Mouse (Mus musculus): ENCODE results near the gene Sgf29.
"Not testable (repeated sequence)": the region's sequence is repeated elsewhere in the genome, so short reads cannot be mapped to it uniquely, and the experiment has no call there.

The Sgf29 gene

DNA sequence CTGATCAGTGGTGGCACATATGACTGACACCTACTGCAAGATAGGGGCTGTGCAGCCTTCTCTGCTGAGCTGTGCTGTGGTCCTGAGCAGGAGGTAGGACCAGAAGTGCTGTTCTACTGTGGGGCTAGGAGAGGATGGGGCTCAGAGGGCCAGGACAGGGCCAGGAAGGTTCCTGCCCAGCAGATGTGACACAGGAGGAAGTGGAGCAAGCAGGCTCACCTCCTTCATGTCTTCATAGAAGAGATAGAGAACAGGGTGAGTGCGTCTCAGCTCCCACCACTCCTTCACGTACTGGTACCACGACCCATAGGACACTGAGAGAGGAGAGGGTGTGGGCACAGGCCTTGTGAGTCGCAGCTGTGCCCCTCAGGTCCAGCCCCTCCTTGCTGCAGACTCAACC is 39.0 kb downstream of the Sgf29 start:
- DNase-seq, result not testable (repeated sequence)

DNA sequence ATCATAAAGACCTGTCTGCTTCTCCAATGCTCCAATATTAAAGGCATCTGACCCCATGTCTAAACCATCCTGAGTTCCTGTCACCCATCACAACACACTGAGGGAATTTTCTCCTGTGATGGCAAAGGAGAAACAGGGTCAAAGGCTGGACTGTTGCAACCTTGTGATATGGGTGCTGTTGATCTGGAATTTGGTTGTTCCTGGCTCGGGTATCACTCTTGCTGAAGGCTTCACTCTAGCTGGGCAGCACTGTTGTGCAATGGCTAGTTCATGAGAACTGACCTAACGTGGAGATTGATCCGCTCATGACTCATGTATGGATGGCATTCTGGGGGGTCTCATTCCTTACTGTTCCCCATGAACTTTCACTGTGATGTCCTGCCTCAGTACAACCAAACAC is 39.9 kb downstream of the Sgf29 start:
- no peak for DNase-seq

DNA sequence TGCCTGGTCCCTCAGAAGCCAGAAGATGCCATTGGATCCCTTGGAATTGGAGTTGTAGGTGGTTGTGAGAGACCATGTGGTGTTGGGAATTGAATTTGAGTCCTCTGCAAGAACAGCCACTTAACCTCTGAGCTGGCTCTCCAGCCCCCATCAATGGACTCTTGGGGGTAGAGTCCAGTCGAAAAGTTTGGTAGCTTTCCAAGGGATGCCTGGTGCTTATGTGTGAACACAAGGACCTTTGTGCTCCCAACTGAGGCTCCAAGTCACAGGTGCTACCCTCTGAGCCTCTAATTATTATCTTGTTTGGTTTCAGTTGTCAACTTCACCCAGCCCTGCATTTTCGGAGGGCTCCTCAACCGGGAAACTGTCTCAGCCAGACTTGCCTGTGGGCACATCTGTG is 41.6 kb downstream of the Sgf29 start:
- peak; percentile 48 for DNase-seq

DNA sequence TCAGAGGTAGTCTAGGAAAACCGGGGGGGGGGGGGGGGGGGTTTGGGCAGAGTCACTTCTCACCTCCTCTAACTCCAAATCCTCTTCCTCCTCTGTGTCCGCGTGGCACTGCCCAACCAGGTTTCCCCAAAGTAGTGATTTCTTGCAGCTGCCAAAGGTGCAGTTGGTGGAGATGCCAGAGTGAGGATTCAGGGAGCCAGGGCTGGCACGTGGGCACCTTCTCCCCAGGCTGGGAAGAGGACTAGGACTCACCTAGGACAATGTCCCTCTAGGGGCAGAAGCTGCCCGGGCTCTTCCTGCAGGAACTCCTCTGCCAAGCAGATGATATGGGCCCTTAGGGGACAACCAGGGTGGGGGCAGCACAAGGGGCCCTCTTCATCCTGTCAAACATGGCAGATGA is 42.6 kb downstream of the Sgf29 start:
- no peak for DNase-seq

DNA sequence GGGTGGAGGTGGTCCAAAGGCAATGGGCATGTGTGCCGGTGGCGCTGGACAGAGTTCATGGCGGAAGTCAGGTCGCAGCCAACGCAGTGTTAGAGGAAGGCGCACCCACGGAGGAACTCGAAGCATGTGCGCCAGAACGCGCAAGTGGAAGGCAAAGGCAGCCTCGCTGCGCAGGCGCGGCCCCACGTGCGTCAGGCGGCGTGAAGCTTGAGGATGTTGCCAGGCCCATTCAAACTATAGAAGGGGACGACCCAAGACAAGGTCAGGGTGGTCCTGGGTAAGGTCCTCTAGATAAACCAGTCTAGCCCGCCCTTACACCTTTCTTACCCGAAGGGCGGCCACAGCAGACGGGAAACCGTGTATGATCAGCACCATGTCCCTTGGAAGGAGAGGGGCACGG is 43.3 kb downstream of the Sgf29 start:
- no peak for DNase-seq

DNA sequence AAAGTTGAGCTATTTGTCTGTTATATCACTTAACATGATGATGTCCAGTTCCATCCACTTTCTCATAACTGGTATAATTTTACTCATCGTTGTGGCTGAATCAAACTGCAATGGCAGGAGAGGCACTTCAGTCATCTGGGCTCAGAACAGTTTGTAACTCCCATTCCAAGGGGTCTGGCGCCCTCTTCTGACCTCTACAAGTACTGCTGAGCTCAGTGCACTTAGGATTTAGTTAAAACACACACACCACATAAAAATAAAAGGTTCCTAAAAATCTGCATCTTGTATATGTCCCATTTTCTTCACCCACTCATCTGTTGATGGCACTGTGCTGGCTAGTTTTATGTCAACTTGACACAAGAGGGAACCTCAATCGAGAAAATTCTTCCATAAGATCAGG is 44.1 kb downstream of the Sgf29 start:
- peak; percentile 90 for DNase-seq

DNA sequence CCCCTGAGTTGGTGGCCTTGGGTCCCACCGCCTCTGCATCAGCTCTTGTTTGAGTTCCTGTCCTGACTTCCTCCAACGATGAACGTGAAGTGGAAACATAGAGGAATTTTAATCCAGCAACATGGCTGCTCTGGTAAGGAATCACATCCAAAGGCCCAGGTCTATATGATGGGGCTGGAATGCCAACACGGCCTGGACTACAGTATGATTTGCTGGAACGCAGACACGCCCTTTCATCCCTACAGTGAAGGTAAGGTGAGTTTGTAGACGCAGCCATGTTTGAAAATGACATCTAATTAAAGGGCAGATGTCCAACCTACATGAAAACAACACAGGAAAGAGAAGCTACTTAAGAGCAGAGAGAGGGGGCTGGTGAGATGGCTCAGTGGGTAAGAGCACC is 44.7 kb downstream of the Sgf29 start:
- no peak for DNase-seq

DNA sequence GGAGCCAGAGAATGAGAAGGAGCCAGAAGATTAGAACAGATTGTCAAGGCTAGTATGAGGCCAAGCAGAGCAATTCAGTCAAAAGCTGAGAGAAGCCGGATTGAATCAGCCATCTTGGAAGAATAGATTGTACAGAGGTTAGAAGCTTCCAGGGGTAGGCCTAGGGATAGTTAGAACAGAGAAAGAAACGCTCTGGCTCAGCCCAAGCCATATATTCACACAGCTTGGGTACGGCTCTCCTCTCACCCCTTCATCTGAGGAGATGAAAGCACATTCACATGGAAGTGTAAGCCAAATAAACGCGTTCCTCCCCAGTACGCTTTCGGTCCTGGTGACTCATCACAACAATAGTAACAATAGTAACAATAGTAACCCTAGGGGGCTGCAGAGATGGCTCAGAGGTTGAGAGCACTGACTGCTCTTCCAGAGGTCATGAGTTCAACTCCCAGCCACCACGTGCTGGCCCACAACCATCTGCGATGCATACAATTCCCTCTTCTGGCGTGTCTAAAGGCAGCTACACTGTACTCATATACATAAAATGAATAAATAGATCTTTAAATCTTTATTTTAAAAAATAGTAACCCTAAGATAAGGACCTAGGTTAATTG is 45.4 kb downstream of the Sgf29 start:
- DNase-seq, result no peak

DNA sequence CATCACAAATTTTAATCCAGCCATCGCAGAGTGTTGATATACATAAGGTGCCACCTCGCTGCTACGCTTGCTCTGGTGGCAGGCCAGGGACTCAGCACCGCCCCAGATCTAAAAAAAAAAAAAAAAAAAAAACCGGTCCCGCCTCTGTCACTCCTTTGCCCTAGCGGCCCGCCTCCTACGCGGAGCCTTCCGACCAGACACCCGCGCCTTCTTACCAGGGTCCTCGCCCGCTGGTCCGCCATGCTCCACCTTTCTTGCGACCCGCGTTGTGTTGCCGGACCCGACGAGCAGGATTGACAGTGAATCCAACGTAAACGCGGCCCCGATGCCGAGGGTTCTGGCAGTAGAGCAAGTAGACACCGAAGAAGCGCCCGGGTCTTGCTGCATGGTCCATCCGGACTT is 46.1 kb downstream of the Sgf29 start, which contains the start of gene Bola2:
Gene Bola2 (plus strand): TSS at position 192 of the 402 bp plus-strand sequence.
- DNase-seq, result peak; percentile 78

DNA sequence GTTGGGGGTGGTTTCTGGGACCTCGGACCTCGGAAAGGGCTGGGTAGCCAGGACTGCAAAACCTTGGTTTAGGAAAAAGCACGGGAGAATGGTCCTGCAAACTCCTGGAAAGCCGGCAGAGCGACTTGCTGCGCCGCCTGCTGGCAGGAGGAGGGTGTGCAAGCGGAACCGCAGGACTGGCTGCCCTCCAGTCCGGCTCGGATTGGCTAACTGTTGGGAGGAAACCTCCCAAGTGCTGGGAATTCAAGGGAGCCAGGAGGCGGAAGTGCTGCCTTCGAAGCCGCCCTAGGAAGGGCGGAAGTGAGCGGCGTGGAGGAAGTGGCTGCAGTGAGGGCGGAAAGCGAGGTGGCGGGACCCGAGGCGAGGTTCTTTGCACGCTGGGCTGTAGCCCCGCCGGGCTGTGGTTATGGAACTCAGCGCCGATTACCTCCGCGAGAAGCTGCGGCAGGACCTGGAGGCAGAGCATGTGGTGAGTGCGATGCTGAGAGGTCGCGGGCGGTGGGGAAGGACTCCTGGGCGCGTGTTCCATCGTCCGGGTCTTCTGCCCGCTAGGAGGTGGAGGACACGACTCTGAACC is 46.6 kb downstream of the Sgf29 start, which contains the start of gene Slx1b:
Gene Slx1b (minus strand): TSS at position 154 of the 577 bp plus-strand sequence.
- peak; percentile 92 for DNase-seq

DNA sequence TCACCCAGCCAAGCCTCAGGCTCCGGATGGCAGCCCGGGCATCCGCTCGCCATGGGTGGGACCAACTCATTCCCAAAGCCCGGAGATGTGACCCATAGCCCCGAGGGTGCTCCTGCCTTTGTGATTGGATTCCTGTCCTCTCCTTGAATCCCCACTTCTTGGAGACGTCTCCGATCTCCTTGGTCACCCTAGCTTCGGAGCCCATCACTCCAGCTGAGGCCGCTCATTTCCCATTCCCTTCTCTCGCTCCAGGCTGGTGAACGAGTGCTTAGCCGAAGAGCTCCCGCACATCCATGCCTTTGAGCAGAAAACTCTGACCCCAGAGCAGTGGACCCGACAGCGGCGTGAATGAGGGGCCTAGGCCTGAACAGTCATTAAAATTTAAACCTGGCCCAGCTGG is 47.2 kb downstream of the Sgf29 start:
- no peak for DNase-seq

DNA sequence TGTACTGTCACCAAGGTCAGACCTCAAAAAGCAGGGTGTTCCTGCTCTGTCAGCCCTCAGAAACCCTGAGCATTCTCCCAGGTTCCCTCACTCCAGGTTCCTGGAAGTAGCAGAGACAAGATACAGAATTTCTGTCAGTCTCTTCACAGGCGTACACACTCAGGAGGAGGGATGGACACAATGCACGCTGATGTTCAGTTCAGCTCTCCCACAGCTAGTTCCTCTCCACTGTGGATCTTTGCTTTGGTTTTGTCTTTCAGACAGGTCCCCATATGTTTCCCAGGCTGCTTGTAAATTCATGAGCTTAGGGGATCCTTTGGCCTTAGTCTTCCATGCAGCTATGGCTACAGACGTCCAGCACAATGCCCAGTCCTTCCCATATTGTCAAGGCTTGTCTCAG is 47.8 kb downstream of the Sgf29 start:
- no peak for DNase-seq

DNA sequence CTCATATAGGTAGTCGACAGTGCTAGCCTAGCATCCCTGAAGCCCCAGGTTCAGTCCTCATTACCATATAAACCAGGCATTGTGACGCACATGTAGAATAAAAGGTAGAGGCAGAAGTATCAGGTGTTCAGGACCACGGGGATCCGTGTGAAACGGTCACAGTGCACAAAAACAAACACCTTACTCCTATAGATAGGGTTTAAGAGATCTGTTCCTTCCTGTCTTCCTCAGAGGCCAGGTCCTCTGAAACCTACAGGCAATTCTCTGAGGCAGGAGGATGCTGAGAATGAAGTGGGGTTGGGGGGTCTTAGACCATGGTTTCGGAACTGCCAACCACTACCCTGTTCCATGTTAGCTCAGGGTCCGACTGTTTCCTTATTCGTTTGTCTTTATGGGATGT is 48.7 kb downstream of the Sgf29 start:
- no peak for DNase-seq

DNA sequence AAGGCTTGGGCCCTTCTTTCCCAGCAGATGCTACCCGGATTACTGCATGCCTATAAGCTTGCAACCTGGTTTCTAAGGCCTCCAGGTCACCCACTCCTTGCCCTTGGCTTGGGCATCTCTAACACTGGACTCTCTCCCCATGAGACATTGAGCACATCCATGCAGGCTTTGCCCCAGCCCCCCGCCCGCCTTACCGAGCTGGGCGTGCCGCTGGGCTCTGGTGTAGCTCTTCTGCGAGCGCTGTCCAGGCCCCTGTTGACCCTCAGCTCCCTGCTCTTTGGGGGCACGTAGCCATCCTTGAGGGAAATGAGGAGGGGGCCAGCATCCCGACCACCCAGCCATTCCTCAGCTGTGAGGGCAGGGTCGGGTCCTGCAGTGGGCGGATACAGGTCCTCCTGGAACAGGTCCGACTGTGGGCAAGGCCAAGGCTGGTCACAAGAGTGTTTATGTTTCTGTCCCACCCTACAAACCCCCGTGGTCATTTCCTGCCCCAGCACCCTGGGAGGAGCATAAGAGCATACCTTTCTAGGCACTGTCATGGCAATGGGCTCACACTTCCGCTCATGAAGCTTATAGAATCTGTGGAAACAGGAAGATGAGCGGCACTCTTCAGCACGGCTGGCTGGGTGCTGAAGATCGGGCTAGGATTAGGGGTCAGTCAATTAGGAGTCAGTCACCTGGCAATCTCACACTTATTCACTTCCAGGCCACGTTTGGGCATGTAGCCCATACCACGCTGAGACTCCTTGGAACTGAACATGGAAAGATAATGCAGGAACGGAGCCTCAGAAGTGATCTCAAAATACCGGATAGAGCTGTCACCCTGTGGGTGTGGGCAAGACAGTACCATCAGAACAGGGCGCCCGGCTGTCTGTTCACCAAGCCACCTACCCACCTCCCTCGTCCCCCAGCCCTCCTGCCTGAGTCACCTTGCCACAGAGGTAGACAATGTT is 51.2 kb downstream of the Sgf29 start:
- DNase-seq, result no peak

DNA sequence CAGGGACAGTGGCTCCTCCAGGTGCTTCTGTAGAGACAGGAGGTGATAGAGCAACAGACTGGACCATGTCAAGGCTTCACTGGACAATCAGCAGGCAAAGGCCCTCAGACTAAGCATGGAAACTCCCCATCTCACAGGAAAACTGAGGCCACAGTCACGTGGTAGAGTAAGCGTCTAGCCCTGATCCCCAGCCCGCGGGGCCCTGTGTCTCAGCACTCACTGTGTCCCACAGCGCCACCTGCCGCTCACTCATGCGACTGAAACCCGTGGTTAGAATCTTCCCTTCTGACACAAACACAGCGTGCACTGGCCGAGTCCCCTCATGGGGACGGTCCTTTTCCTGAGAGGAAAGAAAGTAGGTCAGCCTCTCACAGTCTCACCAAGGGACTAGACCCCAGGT is 52.0 kb downstream of the Sgf29 start:
- peak; percentile 91 for DNase-seq

DNA sequence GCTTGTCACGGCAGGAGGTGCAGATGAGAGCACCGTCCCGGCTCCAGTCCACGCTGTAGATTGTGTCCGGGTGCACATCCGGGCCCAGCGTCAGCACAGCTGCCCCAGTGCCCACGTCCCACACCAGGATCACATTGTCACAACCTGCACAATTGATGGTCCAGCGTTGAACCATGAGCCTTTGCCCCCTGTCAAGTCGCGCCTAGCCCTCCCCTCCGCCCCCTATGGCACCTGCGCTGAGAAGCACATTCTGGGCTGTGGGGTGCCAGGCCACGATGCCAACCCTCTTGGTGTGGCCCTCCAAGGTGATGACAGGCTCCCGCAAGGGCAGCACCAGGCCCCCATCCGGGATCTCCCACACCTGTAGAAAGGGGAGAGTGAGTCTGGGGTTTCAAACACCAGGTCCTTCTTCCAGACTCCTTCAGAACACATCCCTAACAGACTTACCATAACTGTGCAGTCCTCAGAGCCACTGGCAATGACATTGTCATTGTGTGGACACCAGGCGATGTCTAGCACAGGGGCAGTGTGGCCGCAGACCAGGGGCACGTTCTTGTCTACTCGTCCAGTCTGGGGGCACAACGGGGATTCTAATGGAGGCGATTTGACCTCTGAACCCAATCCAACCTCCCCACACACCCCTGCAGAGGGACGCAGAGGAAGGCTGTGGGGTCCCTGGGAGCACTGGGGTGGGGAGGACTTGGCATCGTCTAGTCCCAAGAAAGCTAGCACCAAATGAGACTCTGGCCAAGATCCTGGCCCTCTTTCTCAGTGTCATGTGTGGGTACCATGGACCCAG is 52.6 kb downstream of the Sgf29 start:
- DNase-seq, result no peak

DNA sequence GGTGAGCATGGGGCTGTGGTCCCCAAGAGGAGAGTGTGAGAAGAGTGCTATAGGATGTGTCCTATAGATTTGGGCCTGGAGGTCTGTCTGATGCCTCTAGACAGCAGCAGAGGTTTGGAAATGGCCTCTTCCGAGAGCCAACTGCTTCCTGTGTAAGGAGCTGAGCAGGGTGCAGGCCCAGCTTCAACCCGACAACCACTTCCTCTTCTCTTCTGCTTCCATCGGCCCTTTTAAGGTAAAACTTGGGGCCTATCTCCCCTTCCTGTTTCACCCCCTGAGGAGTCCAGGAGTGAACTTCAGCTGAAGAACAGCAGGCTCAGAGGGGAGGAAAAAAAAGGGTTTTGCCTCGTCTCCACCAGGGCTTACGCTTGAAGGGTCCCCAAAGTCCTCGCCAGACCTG is 53.2 kb downstream of the Sgf29 start:
- DNase-seq, result no peak

DNA sequence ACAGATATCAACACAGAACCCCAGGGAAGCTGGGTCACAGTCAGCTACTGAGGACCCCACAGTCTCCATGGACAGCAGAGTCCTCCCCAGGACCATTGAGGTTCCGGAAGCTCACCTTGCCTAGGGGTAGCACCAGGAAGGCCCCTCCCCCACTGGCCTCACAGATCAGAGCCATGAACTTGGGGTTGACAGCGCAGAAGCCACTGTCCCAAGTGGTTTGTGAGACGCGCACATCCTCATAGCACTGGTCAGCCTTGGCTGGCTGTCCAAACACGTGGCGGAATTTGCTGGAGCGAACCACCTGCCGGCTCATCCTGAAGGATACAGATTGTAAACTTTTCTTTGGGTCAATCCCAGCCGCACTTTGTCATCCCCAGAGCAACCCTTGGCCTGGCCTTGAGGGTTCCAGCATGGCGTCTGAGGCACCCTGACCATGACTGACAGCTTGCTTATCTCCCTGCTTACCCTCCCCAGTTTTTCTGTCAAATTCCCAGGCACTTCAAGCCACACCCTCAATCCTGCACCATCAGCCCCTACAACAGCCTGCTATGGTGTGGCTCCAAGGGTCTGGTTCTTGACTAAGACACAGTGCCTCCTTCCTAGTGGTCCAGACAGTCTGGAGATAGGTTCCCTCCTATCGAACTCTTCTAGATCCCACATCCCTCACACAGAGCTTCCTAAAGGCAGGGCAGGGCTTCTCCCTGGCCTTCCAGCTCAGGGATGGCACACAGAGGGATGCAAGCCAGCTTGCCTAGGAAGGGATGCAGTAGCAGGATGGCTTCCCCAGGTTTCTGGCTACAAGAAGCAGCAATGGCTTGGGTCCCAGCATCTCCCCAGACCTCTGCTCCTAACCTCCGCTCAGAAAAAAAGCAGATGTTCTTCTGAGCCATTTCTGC is 54.0 kb downstream of the Sgf29 start:
- DNase-seq, result no peak

DNA sequence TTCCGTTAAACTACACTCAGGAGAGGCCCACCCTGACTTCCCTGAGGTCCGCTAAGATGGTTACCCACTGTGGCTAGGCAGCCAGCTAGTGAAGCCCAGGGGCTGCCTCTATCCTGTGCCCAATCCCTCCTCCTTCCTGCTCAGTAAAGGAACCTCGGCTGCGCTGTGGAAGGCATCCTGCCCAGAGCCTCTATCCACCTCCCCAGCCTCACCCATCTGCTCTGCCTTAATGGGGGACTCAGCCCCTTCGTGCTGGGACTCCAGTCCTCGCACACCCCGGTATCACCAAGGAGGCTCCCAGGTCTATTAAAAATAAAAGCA is 54.6 kb downstream of the Sgf29 start:
- DNase-seq, result no peak

DNA sequence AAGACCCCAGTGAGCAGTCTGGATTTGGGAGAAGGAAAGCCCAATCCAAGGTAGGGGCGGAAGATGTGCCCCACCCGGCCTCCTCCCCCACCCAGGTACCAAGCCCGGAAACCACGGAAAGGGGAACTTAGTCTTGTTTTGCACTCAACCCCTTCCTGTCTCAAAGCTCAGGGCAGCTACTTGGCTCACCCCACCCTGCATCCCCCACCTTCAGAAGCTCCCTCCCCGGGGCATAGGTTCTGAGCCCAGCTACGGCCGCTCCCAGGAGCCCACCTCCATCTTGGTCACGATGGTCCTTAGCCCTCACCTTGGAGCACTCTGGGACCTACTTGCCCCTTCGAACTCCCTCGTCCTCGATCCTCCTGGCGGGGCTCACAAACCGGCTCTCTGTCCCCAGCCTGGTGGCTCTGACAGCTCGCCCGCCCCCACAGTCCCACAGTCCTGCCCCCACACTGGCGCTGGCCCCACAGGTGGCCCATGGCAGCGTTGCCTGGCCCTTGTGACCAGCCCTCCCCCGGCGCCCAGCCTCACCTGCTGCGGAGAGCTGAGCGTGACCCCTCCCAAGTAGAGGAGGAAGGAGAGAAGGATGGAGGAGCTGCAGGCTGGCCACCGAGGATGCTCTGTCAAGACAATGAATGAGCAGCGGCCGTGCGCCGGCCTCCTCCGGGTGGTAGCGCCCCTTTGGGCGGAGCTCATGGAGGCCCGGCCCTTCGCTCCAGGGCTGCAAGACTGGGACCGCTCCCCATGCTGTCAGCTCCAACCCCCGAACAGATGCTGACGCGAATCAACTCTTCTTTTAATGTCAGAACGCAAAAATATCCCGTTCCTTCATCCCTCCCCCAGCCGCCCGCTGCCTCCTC is 55.2 kb downstream of the Sgf29 start:
- DNase-seq, result peak; percentile 52
